Mouse (Mus musculus): ENCODE measurements around the gene Rspo3. TPM values are rescaled to one million over a fixed set of nuclear protein-coding genes. Genes with fewer than 3 reads are reported as not detected.

The Rspo3 gene
- polyA plus RNA-seq, 1 experiment = 6.1 TPM

GRCm38 (mm10) chr10:29460100-29460499 lies 75.6 kb downstream of the Rspo3 start:
- no peak overlapping the region for H3K4me3 ChIP-seq (ENCODE audit: insufficient read depth, low read length)
- TF ChIP-seq CTCF (IDR thresholded peaks at IDR 0.05; ENCODE audit: extremely low read depth, insufficient read depth, low read length) (no peak), POLR2A (IDR thresholded peaks at IDR 0.05; ENCODE audit: extremely low read depth, insufficient read depth, low read length) (no peak)
- H3K27ac ChIP-seq (ENCODE audit: insufficient read depth, low read length) = no peak overlapping the region
- H3K4me1 ChIP-seq (ENCODE audit: control insufficient read depth, insufficient read depth, low read length) = no peaks in the 10 kb centered on the region

- no peaks in the 10 kb centered on the region for H3K4me1 ChIP-seq (ENCODE audit: control insufficient read depth, insufficient read depth, low read length)
- TF ChIP-seq CTCF (IDR thresholded peaks at IDR 0.05; ENCODE audit: extremely low read depth, insufficient read depth, low read length) = no peak
- no peak for TF ChIP-seq POLR2A (IDR thresholded peaks at IDR 0.05; ENCODE audit: extremely low read depth, insufficient read depth, low read length)
- H3K4me3 ChIP-seq (ENCODE audit: insufficient read depth, low read length) = no peak overlapping the region
- H3K27ac ChIP-seq (ENCODE audit: insufficient read depth, low read length) = no peak overlapping the region
These were observed 76.0 kb downstream of the Rspo3 start for GRCm38 (mm10) chr10:29459632-29460031.

- H3K4me3 ChIP-seq (ENCODE audit: insufficient read depth, low read length) = no peak overlapping the region
- TF ChIP-seq POLR2A (IDR thresholded peaks at IDR 0.05; ENCODE audit: extremely low read depth, insufficient read depth, low read length) (no peak), CTCF (IDR thresholded peaks at IDR 0.05; ENCODE audit: extremely low read depth, insufficient read depth, low read length) (no peak)
- H3K27ac ChIP-seq (ENCODE audit: insufficient read depth, low read length) = no peak overlapping the region
These were observed 90.6 kb downstream of the Rspo3 start for GRCm38 (mm10) chr10:29445076-29445475.

GRCm38 (mm10) chr10:29441297-29441696 lies 94.4 kb downstream of the Rspo3 start:
- H3K4me1 ChIP-seq (ENCODE audit: control insufficient read depth, insufficient read depth, low read length) = no peaks in the 10 kb centered on the region
- no peak overlapping the region for H3K27ac ChIP-seq (ENCODE audit: insufficient read depth, low read length)
- TF ChIP-seq POLR2A (IDR thresholded peaks at IDR 0.05; ENCODE audit: extremely low read depth, insufficient read depth, low read length) (no peak), CTCF (IDR thresholded peaks at IDR 0.05; ENCODE audit: extremely low read depth, insufficient read depth, low read length) (no peak)
- no peak overlapping the region for H3K4me3 ChIP-seq (ENCODE audit: insufficient read depth, low read length)

More at GRCm38 (mm10) chr10:29445076-29445475, 90.6 kb downstream of the Rspo3 start:
- H3K4me1 ChIP-seq (ENCODE audit: control insufficient read depth, insufficient read depth, low read length) = no peaks in the 10 kb centered on the region

GRCm38 (mm10) chr10:29432935-29433453 lies 102.7 kb downstream of the Rspo3 start:
- no peak overlapping the region for H3K4me3 ChIP-seq (ENCODE audit: insufficient read depth, low read length)

GRCm38 (mm10) chr10:29426660-29427059 lies 109.0 kb downstream of the Rspo3 start:
- TF ChIP-seq POLR2A (IDR thresholded peaks at IDR 0.05; ENCODE audit: extremely low read depth, insufficient read depth, low read length) (no peak), CTCF (IDR thresholded peaks at IDR 0.05; ENCODE audit: extremely low read depth, insufficient read depth, low read length) (no peak)
- Histone ChIP-seq H3K27ac (ENCODE audit: insufficient read depth, low read length) (no peak overlapping the region), H3K4me1 (ENCODE audit: control insufficient read depth, insufficient read depth, low read length) (no peaks in the 10 kb centered on the region; the same call in 1 of the 2 replicates), H3K4me3 (ENCODE audit: insufficient read depth, low read length) (no peak overlapping the region)

More at GRCm38 (mm10) chr10:29432935-29433453, 102.7 kb downstream of the Rspo3 start:
- TF ChIP-seq CTCF (IDR thresholded peaks at IDR 0.05; ENCODE audit: extremely low read depth, insufficient read depth, low read length) (no peak), POLR2A (IDR thresholded peaks at IDR 0.05; ENCODE audit: extremely low read depth, insufficient read depth, low read length) (no peak)
- Histone ChIP-seq H3K4me1 (ENCODE audit: control insufficient read depth, insufficient read depth, low read length) (no peaks in the 10 kb centered on the region), H3K27ac (ENCODE audit: insufficient read depth, low read length) (no peak overlapping the region)

- no peak overlapping the region for H3K27ac ChIP-seq (ENCODE audit: insufficient read depth, low read length)
- H3K4me1 ChIP-seq (ENCODE audit: control insufficient read depth, insufficient read depth, low read length) = no peaks in the 10 kb centered on the region; the same call in 1 of the 2 replicates
- no peak overlapping the region for H3K4me3 ChIP-seq (ENCODE audit: insufficient read depth, low read length)
- no peak for TF ChIP-seq POLR2A (IDR thresholded peaks at IDR 0.05; ENCODE audit: extremely low read depth, insufficient read depth, low read length)
- no peak for TF ChIP-seq CTCF (IDR thresholded peaks at IDR 0.05; ENCODE audit: extremely low read depth, insufficient read depth, low read length)
These were observed 111.1 kb downstream of the Rspo3 start for GRCm38 (mm10) chr10:29424571-29424970.

- Histone ChIP-seq H3K4me1 (ENCODE audit: control insufficient read depth, insufficient read depth, low read length) (no peaks in the 10 kb centered on the region), H3K4me3 (ENCODE audit: insufficient read depth, low read length) (no peak overlapping the region), H3K27ac (ENCODE audit: insufficient read depth, low read length) (no peak overlapping the region)
- TF ChIP-seq CTCF (IDR thresholded peaks at IDR 0.05; ENCODE audit: extremely low read depth, insufficient read depth, low read length) (no peak), POLR2A (IDR thresholded peaks at IDR 0.05; ENCODE audit: extremely low read depth, insufficient read depth, low read length) (no peak)
These were observed 121.3 kb downstream of the Rspo3 start for GRCm38 (mm10) chr10:29414361-29414760.

- no peak for TF ChIP-seq CTCF (IDR thresholded peaks at IDR 0.05; ENCODE audit: extremely low read depth, insufficient read depth, low read length)
- no peak for TF ChIP-seq POLR2A (IDR thresholded peaks at IDR 0.05; ENCODE audit: extremely low read depth, insufficient read depth, low read length)
- Histone ChIP-seq H3K4me1 (ENCODE audit: control insufficient read depth, insufficient read depth, low read length) (no peaks in the 10 kb centered on the region), H3K4me3 (ENCODE audit: insufficient read depth, low read length) (no peak overlapping the region), H3K27ac (ENCODE audit: insufficient read depth, low read length) (no peak overlapping the region)
These were observed 132.9 kb downstream of the Rspo3 start for GRCm38 (mm10) chr10:29402656-29403268.

Other genes starting within 250 kb of the Rspo3 start
- 25.6 and 26.2 TPM in 2 replicates for gene Echdc1, start 222.7 kb downstream of the Rspo3 start, polyA plus RNA-seq (2012; rRNA removed)
- gene Rnf146, start 173.4 kb downstream of the Rspo3 start, polyA plus RNA-seq (2012; rRNA removed) = 89.2 and 91.0 TPM in 2 replicates

All from cortical plate, adult 2 months (tissue).